Mouse (Mus musculus) myocyte (in vitro differentiated cells): ENCODE measurements around the gene Zbtb8os. TPM values are rescaled to one million over a fixed set of nuclear protein-coding genes. Genes with fewer than 3 reads are reported as not detected.

Source experiments
- H3K27me3 ChIP-seq: one replicate; pipeline ENCODE4 v1.6.1; 2011; ENCODE audit not compliant: control insufficient read depth, insufficient read depth, insufficient read length
- H3K36me3 ChIP-seq: one replicate; pipeline ENCODE4 v1.6.1; 2011; ENCODE audit not compliant: control insufficient read depth, insufficient read depth
- H3K4me2 ChIP-seq: one replicate; pipeline ENCODE4 v1.6.1; 2011; ENCODE audit warnings: low read depth, control low read depth
- H3K4me3 ChIP-seq: one replicate; pipeline ENCODE4 v1.5.1; 2011; ENCODE audit warnings: mild to moderate bottlenecking, control low read depth, moderate library complexity
- H3K79me2 ChIP-seq: one replicate; pipeline ENCODE4 v1.6.1; 2011; ENCODE audit not compliant: control insufficient read depth, insufficient read depth
- H3ac ChIP-seq: one replicate; pipeline ENCODE4 v1.6.1; 2011; ENCODE audit not compliant: control insufficient read depth, insufficient read length
- CEBPB ChIP-seq: IDR thresholded peaks from 2 replicates; pipeline ENCODE4 v1.6.1; 2011; ENCODE audit warnings: mild to moderate bottlenecking, moderate library complexity; ENCODE audit not compliant: poor library complexity, insufficient read depth, severe bottlenecking
- E2F4 ChIP-seq: IDR thresholded peaks from one replicate; pipeline ENCODE4 v1.6.1; 2011; ENCODE audit warnings: mild to moderate bottlenecking, control low read depth, moderate library complexity; ENCODE audit not compliant: insufficient read depth
- MAX ChIP-seq: IDR thresholded peaks from one replicate; pipeline ENCODE4 v1.6.1; 2011; ENCODE audit warnings: low read depth, mild to moderate bottlenecking, control low read depth
- MYOD1 ChIP-seq, 3 experiments: IDR thresholded peaks; one replicate each; pipeline ENCODE4 v1.6.1; 2011; ENCODE audit warnings: control low read depth in 2 of 3, low read depth in 2 of 3, mild to moderate bottlenecking in 2 of 3, moderate library complexity in 1 of 3; ENCODE audit not compliant: insufficient read length in 2 of 3, control insufficient read depth in 1 of 3
- MYOG ChIP-seq, 3 experiments: IDR thresholded peaks; one replicate each; pipeline ENCODE4 v1.6.1; 2011; ENCODE audit warnings: control low read depth in 2 of 3, low read depth in 2 of 3, mild to moderate bottlenecking in 2 of 3; ENCODE audit not compliant: insufficient read length in 2 of 3, control insufficient read depth in 1 of 3, insufficient read depth in 1 of 3
- POLR2A ChIP-seq: IDR thresholded peaks from one replicate; pipeline ENCODE4 v1.6.1; 2011; ENCODE audit warnings: low read depth, mild to moderate bottlenecking, control low read depth, moderate library complexity; ENCODE audit not compliant: insufficient read length
- POLR2AphosphoS2 ChIP-seq: IDR thresholded peaks from one replicate; pipeline ENCODE4 v1.6.1; 2011; ENCODE audit warnings: low read depth, control low read depth; ENCODE audit not compliant: insufficient read length
- REST ChIP-seq: IDR thresholded peaks from one replicate; pipeline ENCODE4 v1.6.1; 2011; ENCODE audit warnings: mild to moderate bottlenecking, control low read depth, moderate library complexity; ENCODE audit not compliant: insufficient read depth, insufficient read length
- SRF ChIP-seq: IDR thresholded peaks from one replicate; pipeline ENCODE4 v1.6.1; 2011; ENCODE audit warnings: low read depth; ENCODE audit not compliant: control insufficient read depth, insufficient read length
- TCF12 ChIP-seq: IDR thresholded peaks from one replicate; pipeline ENCODE4 v1.6.1; 2011; ENCODE audit warnings: mild to moderate bottlenecking, control low read depth; ENCODE audit not compliant: poor library complexity, insufficient read depth, severe bottlenecking
- TCF3 ChIP-seq: IDR thresholded peaks from one replicate; pipeline ENCODE4 v1.6.1; 2011; ENCODE audit warnings: low read depth, control low read depth; ENCODE audit not compliant: insufficient read length
- USF1 ChIP-seq: IDR thresholded peaks from one replicate; pipeline ENCODE4 v1.6.1; 2011; ENCODE audit warnings: low read depth, mild to moderate bottlenecking, control low read depth, moderate library complexity
- polyA plus RNA-seq: library from polyadenylated mRNA; unstranded; fragments of >200 nt; fragmentation: generic; extraction: Trizol; gene quantifications from one replicate; pipeline ENCODE4 v1.2.1, GENCODE M21; 2012; ENCODE audit warnings: missing spikeins

Gene Zbtb8os
- polyA plus RNA-seq, 1 experiment, result 34.5 TPM

DNA sequence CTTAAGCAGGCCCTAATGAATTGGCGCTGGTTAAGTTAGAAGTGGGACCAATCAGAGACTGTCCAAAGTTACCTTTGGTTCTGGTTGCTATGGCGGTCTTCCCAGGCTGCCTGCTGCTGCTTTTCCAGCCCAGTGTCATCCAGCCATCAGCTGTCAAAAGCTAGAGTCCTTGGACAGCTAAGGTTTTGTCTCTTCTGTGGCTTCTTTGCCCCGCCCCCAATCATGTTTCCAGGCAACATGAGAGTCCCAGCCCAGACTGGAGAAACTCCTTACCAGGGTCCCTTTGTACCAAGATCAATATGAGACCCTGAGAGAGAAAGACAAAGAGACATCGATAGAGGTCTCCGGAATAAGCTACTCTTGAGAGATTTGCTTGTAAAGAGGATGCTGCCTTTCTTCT is 52.9 kb downstream of the Zbtb8os start:
- H3K79me2 ChIP-seq, result no peaks in the 10 kb centered on the region
- TF ChIP-seq POLR2A (no peak), REST (no peak), E2F4 (no peak), SRF (no peak), TCF3 (no peak), MAX (no peak), TCF12 (no peak), POLR2AphosphoS2 (no peak), MYOD1 (IDR thresholded peaks at IDR 0.05; ENCODE audit: control insufficient read depth in 1 of 3, insufficient read length in 2 of 3, low read depth in 2 of 3) (no peak), CEBPB (no peak), USF1 (no peak), MYOG (IDR thresholded peaks at IDR 0.05; ENCODE audit: control insufficient read depth in 1 of 3, insufficient read depth in 1 of 3, insufficient read length in 2 of 3, low read depth in 2 of 3) (no peak)
- H3K27me3 ChIP-seq, result no peaks in the 10 kb centered on the region
- H3K4me3 ChIP-seq, result no peak overlapping the region
- H3K36me3 ChIP-seq, result no peaks in the 10 kb centered on the region
- no peak overlapping the region for H3K4me2 ChIP-seq
- H3ac ChIP-seq, result no peak overlapping the region

DNA sequence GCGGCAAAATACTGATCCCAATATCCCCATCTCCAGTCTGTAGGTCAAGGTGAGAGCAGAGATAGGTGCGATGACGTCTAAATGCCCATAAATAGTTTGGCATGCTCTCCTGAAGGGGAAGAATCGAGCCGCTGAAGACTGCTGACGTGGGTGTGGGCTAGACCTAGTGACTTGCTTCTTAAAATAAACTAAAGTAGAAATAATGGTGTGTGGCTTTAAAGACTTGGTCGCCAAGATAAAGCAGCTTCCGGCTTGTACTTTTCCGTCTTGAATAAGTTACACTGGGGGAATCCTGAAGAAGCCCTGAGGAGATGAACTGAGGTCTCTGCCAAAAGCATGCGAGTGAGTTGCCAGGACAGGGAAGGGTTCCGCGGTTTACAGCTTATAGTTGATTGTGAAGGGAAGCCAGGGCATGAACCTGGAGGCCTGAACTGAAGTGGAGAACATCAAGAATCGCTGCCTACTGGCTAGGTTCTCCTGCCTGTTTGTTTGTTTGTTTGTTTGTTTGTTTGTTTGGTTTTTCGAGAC is 54.8 kb downstream of the Zbtb8os start:
- no peak for TF ChIP-seq MYOG (IDR thresholded peaks at IDR 0.05; ENCODE audit: control insufficient read depth in 1 of 3, insufficient read depth in 1 of 3, insufficient read length in 2 of 3, low read depth in 2 of 3)
- no peak for TF ChIP-seq POLR2A
- no peak for TF ChIP-seq E2F4
- TF ChIP-seq USF1, result no peak
- TF ChIP-seq MAX, result no peak
- no peak for TF ChIP-seq REST
- no peak for TF ChIP-seq TCF3
- TF ChIP-seq SRF, result no peak
- TF ChIP-seq POLR2AphosphoS2, result no peak
- no peak for TF ChIP-seq TCF12
- no peak for TF ChIP-seq MYOD1 (IDR thresholded peaks at IDR 0.05; ENCODE audit: control insufficient read depth in 1 of 3, insufficient read length in 2 of 3, low read depth in 2 of 3)
- no peak for TF ChIP-seq CEBPB
- Histone ChIP-seq H3ac (no peak overlapping the region), H3K36me3 (no peaks in the 10 kb centered on the region), H3K4me2 (no peak overlapping the region), H3K79me2 (no peaks in the 10 kb centered on the region), H3K27me3 (no peaks in the 10 kb centered on the region), H3K4me3 (no peak overlapping the region)

DNA sequence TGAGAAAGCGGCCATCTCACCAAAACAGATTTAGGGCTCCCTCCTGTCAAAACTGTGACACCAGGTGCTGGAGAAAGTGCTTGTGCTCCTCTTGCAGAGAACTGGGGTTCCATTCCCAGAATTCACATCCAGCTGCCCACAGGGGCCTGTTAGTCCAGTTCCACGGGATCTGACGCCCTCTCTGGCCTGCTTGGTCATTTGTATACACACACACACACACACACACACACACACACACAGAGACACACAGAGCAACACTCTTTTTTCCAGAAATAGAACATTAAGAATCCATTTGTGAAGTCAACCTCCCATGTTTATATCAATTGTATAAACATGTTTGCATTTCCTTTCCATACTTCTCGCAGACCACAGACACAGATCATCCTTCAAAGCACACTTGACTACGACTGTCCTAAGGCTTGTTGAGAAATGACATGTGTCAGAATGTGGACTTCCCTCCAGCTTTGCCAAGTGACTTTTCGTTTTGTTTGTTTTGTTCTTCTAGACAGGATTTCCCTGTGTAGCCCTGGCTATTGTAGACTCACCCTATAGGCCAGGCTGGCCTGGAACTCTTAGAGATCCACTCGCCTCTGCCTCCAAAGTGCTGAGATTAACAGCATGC is 55.6 kb downstream of the Zbtb8os start:
- H3K4me3 ChIP-seq, result no peak overlapping the region
- no peaks in the 10 kb centered on the region for H3K79me2 ChIP-seq
- no peak for TF ChIP-seq MAX
- TF ChIP-seq TCF12, result no peak
- TF ChIP-seq SRF, result no peak
- TF ChIP-seq CEBPB, result no peak
- TF ChIP-seq MYOD1 (IDR thresholded peaks at IDR 0.05; ENCODE audit: control insufficient read depth in 1 of 3, insufficient read length in 2 of 3, low read depth in 2 of 3), result no peak
- TF ChIP-seq TCF3, result no peak
- TF ChIP-seq POLR2AphosphoS2, result no peak
- TF ChIP-seq USF1, result no peak
- TF ChIP-seq POLR2A, result no peak
- no peak for TF ChIP-seq MYOG (IDR thresholded peaks at IDR 0.05; ENCODE audit: control insufficient read depth in 1 of 3, insufficient read depth in 1 of 3, insufficient read length in 2 of 3, low read depth in 2 of 3)
- no peak for TF ChIP-seq E2F4
- no peak for TF ChIP-seq REST
- H3ac ChIP-seq, result no peak overlapping the region
- no peak overlapping the region for H3K4me2 ChIP-seq
- H3K36me3 ChIP-seq, result no peaks in the 10 kb centered on the region
- no peaks in the 10 kb centered on the region for H3K27me3 ChIP-seq

DNA sequence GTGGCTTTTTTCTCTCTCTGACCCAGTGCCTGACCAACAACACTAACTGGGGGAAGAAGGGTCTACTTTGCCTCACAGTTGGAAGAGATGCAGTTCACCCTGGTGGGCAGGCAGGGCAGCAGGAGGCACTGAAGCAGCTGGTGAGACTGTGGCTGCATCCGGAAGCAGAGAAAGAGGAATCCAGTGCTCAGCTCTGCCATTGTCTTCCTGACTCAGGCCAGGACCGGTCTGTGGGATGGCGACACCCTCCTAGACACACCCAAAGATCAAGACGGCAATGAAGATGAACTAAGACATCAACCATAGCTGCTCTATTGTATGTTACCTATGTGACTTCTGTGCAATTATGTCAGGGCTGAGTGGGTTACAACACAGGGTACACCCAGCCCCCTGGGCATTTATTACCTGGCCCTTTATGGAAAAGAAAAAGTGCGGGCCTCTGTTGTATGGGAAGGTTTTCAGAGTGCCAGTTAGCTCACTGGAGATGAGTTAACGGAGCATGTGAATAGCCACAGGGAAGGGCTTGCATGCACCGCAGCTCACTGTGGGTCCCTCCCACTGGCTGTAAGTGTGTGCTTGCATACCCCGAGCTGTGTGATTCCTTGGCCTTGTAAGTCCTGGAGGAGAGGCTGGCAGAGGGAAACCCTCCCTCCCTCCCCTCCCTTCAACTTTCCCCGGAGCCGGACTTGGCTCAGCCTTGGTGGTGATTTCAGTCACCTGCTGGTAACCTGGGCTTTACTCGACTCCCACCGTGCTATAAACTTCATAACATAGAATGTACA is 58.8 kb downstream of the Zbtb8os start:
- no peaks in the 10 kb centered on the region for H3K79me2 ChIP-seq
- TF ChIP-seq POLR2AphosphoS2, result no peak
- no peak for TF ChIP-seq MYOD1 (IDR thresholded peaks at IDR 0.05; ENCODE audit: control insufficient read depth in 1 of 3, insufficient read length in 2 of 3, low read depth in 2 of 3)
- no peak for TF ChIP-seq MAX
- TF ChIP-seq USF1, result no peak
- no peak for TF ChIP-seq SRF
- TF ChIP-seq POLR2A, result no peak
- TF ChIP-seq REST, result no peak
- TF ChIP-seq MYOG (IDR thresholded peaks at IDR 0.05; ENCODE audit: control insufficient read depth in 1 of 3, insufficient read depth in 1 of 3, insufficient read length in 2 of 3, low read depth in 2 of 3), result no peak
- TF ChIP-seq CEBPB, result no peak
- TF ChIP-seq TCF12, result no peak
- TF ChIP-seq E2F4, result no peak
- no peak for TF ChIP-seq TCF3
- no peak overlapping the region for H3ac ChIP-seq
- no peak overlapping the region for H3K4me2 ChIP-seq
- H3K27me3 ChIP-seq, result no peaks in the 10 kb centered on the region
- no peak overlapping the region for H3K4me3 ChIP-seq
- H3K36me3 ChIP-seq, result no peaks in the 10 kb centered on the region
